Mouse (Mus musculus): ENCODE measurements around the gene Lce3f. TPM values are rescaled to one million over a fixed set of nuclear protein-coding genes. Genes with fewer than 3 reads are reported as not detected.

Lce3f gene
- polyA plus RNA-seq (2015; fragmentation: Nextera tagmentation; extraction: Ambion mirVana): not detected in 2 replicates

DNA sequence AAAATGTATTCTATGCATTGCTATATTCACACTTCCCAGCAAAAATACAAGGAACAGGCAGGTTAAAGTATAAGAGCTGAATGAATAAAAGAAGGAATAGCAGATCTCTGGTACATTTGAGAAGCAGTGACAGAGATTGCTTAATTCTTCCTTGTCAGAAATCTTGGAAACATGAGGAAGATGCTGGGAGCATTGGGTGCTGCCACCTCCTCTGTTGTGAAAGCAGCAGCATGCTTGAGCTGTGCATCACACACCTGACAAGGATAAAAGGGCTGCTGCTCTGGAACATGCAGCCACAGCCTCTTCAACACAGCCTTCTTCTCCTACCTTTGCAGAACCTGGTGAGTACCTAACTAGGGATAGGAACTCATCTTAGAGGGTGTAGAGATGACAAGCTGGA lies at the start of gene Lce3f:
Gene Lce3f, plus strand, starts transcription at position 301 of the 400 bp plus-strand sequence.
- Histone ChIP-seq H3K4me2 (ENCODE audit: low read length) (no peak within 1 kb of the TSS), H3K9ac (replicated peaks; ENCODE audit: low read depth, low read length) (no peak within 1 kb of the TSS), H3K9me3 (ENCODE audit: control insufficient read depth, low read length) (no peaks in the 10 kb centered on the region), H3K36me3 (ENCODE audit: control insufficient read depth, insufficient read depth) (no peaks in the 10 kb centered on the region), H3K4me3 (replicated peaks; ENCODE audit: low read length) (no peak within 1 kb of the TSS), H3K27ac (ENCODE audit: low read length) (no peak within 1 kb of the TSS), H3K4me1 (replicated peaks; ENCODE audit: control insufficient read depth, insufficient read depth, low read length) (no peaks in the 10 kb centered on the region), H3K27me3 (replicated peaks; ENCODE audit: control insufficient read depth, insufficient read depth, low read length) (no peaks in the 10 kb centered on the region)
- no peak for ATAC-seq

DNA sequence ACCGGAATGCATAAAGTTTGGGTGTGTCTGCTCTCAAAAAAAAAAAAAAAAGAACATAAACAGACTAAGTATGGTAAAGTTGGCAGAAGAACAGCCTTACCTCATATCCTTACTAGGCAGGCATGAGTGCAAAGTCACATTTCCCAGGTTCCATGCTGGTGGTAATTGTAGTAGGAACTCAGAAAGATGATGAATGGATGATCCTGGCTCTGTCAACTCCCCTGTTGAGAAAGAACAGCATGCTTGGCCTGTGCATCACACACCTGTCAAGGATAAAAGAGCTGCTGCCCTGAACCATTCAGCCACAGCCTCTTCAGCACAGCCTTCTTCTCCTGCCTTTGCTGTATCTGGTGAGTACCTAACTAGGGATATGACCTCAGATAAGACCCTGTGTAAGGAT lies 47.8 kb upstream of the Lce3f start, which contains the start of gene Lce3c:
Gene Lce3c, plus strand, starts transcription at position 301 of the 400 bp plus-strand sequence.
- no peak within 1 kb of the TSS for H3K4me3 ChIP-seq (replicated peaks; ENCODE audit: low read length)
- H3K4me1 ChIP-seq (replicated peaks; ENCODE audit: control insufficient read depth, insufficient read depth, low read length): no peaks in the 10 kb centered on the region
- ATAC-seq: no peak
- no peak within 1 kb of the TSS for H3K4me2 ChIP-seq (ENCODE audit: low read length)
- H3K9me3 ChIP-seq (ENCODE audit: control insufficient read depth, low read length): no peaks in the 10 kb centered on the region
- no peaks in the 10 kb centered on the region for H3K36me3 ChIP-seq (ENCODE audit: control insufficient read depth, insufficient read depth)
- no peaks in the 10 kb centered on the region for H3K27me3 ChIP-seq (replicated peaks; ENCODE audit: control insufficient read depth, insufficient read depth, low read length)
- WGBS: 83% methylated on average over 1 of the region's 1 CpGs
- H3K27ac ChIP-seq (ENCODE audit: low read length): no peak within 1 kb of the TSS
- H3K9ac ChIP-seq (replicated peaks; ENCODE audit: low read depth, low read length): no peak within 1 kb of the TSS

DNA sequence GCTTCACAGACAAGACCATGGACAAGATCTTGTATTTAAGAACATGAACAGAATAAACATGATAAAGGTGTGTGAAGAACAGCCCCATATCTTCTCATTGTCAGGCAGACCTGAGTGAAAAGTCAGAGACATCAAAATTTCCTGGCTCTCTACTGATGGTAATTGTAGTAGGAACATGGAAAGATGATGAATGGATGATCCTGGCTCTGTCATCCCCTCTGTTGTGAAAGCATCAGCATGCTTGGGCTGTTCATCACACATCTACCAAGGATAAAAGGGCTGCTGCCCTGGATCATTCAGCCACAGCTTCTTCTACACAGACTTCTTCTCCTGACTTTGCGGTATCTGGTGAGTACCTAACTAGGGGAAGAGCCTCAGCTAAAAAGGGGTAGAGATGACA lies 34.9 kb upstream of the Lce3f start, which contains the start of gene Lce3d:
Gene Lce3d, plus strand, starts transcription at position 301 of the 400 bp plus-strand sequence.
- no peaks in the 10 kb centered on the region for H3K9me3 ChIP-seq (ENCODE audit: control insufficient read depth, low read length)
- no peak within 1 kb of the TSS for H3K4me3 ChIP-seq (replicated peaks; ENCODE audit: low read length)
- WGBS: 96% methylated on average over 1 of the region's 1 CpGs
- H3K27ac ChIP-seq (ENCODE audit: low read length): no peak within 1 kb of the TSS
- H3K36me3 ChIP-seq (ENCODE audit: control insufficient read depth, insufficient read depth): no peaks in the 10 kb centered on the region
- no peak within 1 kb of the TSS for H3K9ac ChIP-seq (replicated peaks; ENCODE audit: low read depth, low read length)
- no peak within 1 kb of the TSS for H3K4me2 ChIP-seq (ENCODE audit: low read length)
- ATAC-seq: no peak
- H3K27me3 ChIP-seq (replicated peaks; ENCODE audit: control insufficient read depth, insufficient read depth, low read length): no peaks in the 10 kb centered on the region
- no peaks in the 10 kb centered on the region for H3K4me1 ChIP-seq (replicated peaks; ENCODE audit: control insufficient read depth, insufficient read depth, low read length)

DNA sequence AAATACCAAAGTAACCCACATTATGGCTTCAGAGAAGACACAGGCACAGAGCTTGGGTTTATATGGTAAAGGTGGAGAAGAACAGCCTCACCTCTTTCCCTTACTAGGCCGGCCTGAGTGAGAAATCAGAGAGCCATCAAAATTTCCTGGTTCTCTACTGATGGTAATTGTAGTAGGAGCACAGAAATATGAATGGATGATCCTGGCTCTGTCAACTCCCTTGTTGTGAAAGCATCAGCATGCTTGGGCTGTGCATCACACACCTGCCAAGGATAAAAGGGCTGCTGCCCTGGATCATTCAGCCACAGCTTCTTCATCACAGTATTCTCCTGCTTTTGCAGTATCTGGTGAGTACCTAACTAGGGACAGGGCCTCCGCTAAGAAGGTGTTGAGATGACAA lies 25.3 kb upstream of the Lce3f start, which contains the start of gene Lce3e:
Gene Lce3e, plus strand, starts transcription at position 301 of the 400 bp plus-strand sequence.
- no peak for ATAC-seq
- Histone ChIP-seq H3K36me3 (ENCODE audit: control insufficient read depth, insufficient read depth) (no peaks in the 10 kb centered on the region), H3K4me2 (ENCODE audit: low read length) (no peak within 1 kb of the TSS), H3K9ac (replicated peaks; ENCODE audit: low read depth, low read length) (no peak within 1 kb of the TSS), H3K4me3 (replicated peaks; ENCODE audit: low read length) (no peak within 1 kb of the TSS), H3K9me3 (ENCODE audit: control insufficient read depth, low read length) (no peaks in the 10 kb centered on the region), H3K4me1 (replicated peaks; ENCODE audit: control insufficient read depth, insufficient read depth, low read length) (no peaks in the 10 kb centered on the region), H3K27me3 (replicated peaks; ENCODE audit: control insufficient read depth, insufficient read depth, low read length) (no peaks in the 10 kb centered on the region), H3K27ac (ENCODE audit: low read length) (no peak within 1 kb of the TSS)
- 88% methylated on average over 2 of the region's 2 CpGs for WGBS

DNA sequence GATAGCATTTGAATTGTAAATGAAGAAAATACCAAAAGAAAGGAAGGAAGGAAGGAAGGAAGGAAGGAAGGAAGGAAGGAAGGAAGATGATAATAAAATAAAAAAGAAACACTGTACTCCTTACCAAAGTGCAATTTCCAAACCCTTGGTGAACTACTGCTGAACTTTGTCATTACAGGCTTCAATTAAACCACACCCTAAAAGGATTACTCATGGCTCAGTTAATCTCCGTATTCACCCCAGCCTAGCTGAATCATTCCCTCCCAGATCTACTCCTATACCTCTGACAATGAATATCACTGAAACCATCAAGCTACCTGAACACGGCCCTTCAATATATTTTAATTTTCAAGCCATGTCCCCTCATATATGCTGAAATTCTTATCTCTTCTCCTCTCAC lies 13.5 kb upstream of the Lce3f start:
- WGBS: 76% methylated on average over 2 of the region's 2 CpGs
- Histone ChIP-seq H3K9me3 (ENCODE audit: control insufficient read depth, low read length) (no peaks in the 10 kb centered on the region), H3K27ac (ENCODE audit: low read length) (no peak overlapping the region), H3K27me3 (replicated peaks; ENCODE audit: control insufficient read depth, insufficient read depth, low read length) (no peaks in the 10 kb centered on the region), H3K9ac (replicated peaks; ENCODE audit: low read depth, low read length) (no peak overlapping the region), H3K4me3 (replicated peaks; ENCODE audit: low read length) (no peak overlapping the region), H3K36me3 (ENCODE audit: control insufficient read depth, insufficient read depth) (no peaks in the 10 kb centered on the region), H3K4me2 (ENCODE audit: low read length) (no peak overlapping the region), H3K4me1 (replicated peaks; ENCODE audit: control insufficient read depth, insufficient read depth, low read length) (no peaks in the 10 kb centered on the region)
- ATAC-seq: no peak

DNA sequence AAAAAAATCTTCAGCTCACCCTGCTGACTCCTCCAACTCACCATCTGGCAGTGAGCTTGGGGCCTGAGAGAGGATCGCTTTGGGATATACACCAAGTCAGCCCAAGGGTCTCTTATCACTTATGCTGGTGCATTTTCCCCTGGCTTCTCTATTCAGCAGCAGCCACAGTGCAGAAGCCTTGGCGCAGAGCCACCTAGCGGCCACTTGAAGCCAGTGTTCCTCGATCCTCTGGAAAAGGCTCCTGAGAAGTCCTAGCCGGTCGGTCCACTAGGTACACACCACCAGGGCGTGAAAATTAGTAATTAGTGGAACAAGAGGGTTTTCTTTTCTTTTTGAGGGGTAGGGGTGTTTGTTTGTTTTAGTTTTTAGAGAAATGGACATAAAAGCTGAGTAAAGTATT lies 6.7 kb downstream of the Lce3f start:
- Histone ChIP-seq H3K36me3 (ENCODE audit: control insufficient read depth, insufficient read depth) (no peaks in the 10 kb centered on the region), H3K4me1 (replicated peaks; ENCODE audit: control insufficient read depth, insufficient read depth, low read length) (no peaks in the 10 kb centered on the region), H3K27ac (ENCODE audit: low read length) (no peak overlapping the region), H3K9me3 (ENCODE audit: control insufficient read depth, low read length) (no peaks in the 10 kb centered on the region), H3K9ac (replicated peaks; ENCODE audit: low read depth, low read length) (no peak overlapping the region), H3K27me3 (replicated peaks; ENCODE audit: control insufficient read depth, insufficient read depth, low read length) (no peaks in the 10 kb centered on the region), H3K4me2 (ENCODE audit: low read length) (no peak overlapping the region), H3K4me3 (replicated peaks; ENCODE audit: low read length) (no peak overlapping the region)
- peak; percentile 95 for ATAC-seq
- 3% methylated on average over 7 of the region's 7 CpGs for WGBS

DNA sequence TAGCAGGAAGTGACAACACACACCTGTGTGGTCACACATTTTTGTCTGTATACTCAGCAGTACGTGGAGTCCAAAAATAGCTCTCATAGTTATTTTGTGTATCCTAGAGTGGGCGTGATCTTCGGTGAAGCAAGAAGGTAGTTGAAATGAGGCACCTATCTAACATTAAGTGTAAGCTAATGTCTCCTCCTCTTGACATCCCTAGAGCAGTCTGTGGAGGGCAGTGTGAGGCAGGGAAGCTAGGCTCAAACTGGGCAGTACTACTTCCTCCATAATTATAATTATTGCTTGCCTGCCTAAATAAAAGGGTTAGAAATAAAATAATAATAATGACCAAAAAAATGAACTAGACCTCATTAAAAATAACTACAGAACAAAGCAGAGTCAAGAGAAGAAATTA lies 8.6 kb downstream of the Lce3f start:
- Histone ChIP-seq H3K9ac (replicated peaks; ENCODE audit: low read depth, low read length) (no peak overlapping the region), H3K9me3 (ENCODE audit: control insufficient read depth, low read length) (no peaks in the 10 kb centered on the region), H3K4me1 (replicated peaks; ENCODE audit: control insufficient read depth, insufficient read depth, low read length) (no peaks in the 10 kb centered on the region), H3K4me3 (replicated peaks; ENCODE audit: low read length) (no peak overlapping the region), H3K4me2 (ENCODE audit: low read length) (no peak overlapping the region), H3K36me3 (ENCODE audit: control insufficient read depth, insufficient read depth) (no peaks in the 10 kb centered on the region), H3K27ac (ENCODE audit: low read length) (no peak overlapping the region), H3K27me3 (replicated peaks; ENCODE audit: control insufficient read depth, insufficient read depth, low read length) (no peaks in the 10 kb centered on the region)
- WGBS: 91% methylated on average over 3 of the region's 3 CpGs
- ATAC-seq: no peak

DNA sequence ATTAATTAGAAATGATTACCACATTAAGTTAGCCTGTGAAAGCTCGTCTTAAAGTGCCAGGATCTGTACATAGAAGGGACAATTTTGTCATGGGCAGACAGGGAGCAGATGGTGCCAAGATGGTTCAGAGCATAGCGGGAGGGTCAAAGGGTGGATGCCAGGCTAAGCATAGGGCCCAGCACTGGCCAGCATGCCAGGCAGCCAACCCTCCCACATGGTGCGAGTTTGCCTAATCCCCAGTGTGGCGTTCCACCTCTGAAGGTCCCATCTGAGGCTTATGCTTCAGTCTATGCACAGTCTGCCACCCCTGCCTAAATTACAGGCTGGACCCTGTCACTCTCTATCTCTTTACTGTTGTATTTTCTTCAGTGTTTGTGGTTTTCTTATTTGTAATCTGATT lies 10.8 kb downstream of the Lce3f start:
- no peaks in the 10 kb centered on the region for H3K36me3 ChIP-seq (ENCODE audit: control insufficient read depth, insufficient read depth)
- H3K4me1 ChIP-seq (replicated peaks; ENCODE audit: control insufficient read depth, insufficient read depth, low read length): no peaks in the 10 kb centered on the region
- H3K4me2 ChIP-seq (ENCODE audit: low read length): no peak overlapping the region
- 29% methylated on average over 4 of the region's 4 CpGs for WGBS
- H3K27ac ChIP-seq (ENCODE audit: low read length): no peak overlapping the region
- no peak overlapping the region for H3K9ac ChIP-seq (replicated peaks; ENCODE audit: low read depth, low read length)
- peak; percentile 70 for ATAC-seq
- no peaks in the 10 kb centered on the region for H3K9me3 ChIP-seq (ENCODE audit: control insufficient read depth, low read length)
- H3K4me3 ChIP-seq (replicated peaks; ENCODE audit: low read length): no peak overlapping the region
- no peaks in the 10 kb centered on the region for H3K27me3 ChIP-seq (replicated peaks; ENCODE audit: control insufficient read depth, insufficient read depth, low read length)

DNA sequence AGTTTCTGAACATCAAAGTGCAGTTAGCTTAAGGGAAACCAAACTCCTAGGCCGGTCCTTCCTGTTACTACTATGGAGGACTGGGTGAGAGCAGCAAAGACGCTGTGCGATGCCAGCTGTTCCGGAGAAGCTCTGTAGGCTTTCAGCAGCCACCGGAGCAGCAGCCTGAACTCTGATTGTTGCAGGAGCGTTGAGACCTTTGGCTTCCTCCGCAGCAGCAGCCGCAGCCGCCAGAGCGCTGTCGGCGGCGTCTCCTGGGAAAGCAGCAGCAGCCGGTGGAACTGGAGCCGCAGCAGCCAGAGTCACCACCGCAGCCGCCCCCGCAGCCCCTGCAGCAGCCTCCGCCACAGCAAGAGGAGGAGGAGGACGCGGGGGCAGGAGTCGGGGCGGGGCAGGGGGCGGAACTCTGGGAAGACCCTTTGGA lies 22.4 kb downstream of the Lce3f start:
- no peaks in the 10 kb centered on the region for H3K9me3 ChIP-seq (ENCODE audit: control insufficient read depth, low read length)
- peak overlapping the region; percentile 45 for H3K4me3 ChIP-seq (replicated peaks; ENCODE audit: low read length)
- 4% methylated on average over 19 of the region's 24 CpGs for WGBS
- H3K27ac ChIP-seq (ENCODE audit: low read length): no peak overlapping the region
- no peaks in the 10 kb centered on the region for H3K36me3 ChIP-seq (ENCODE audit: control insufficient read depth, insufficient read depth)
- H3K27me3 ChIP-seq (replicated peaks; ENCODE audit: control insufficient read depth, insufficient read depth, low read length): no peaks in the 10 kb centered on the region
- H3K4me1 ChIP-seq (replicated peaks; ENCODE audit: control insufficient read depth, insufficient read depth, low read length): no peaks in the 10 kb centered on the region
- ATAC-seq: peak; percentile 94
- H3K9ac ChIP-seq (replicated peaks; ENCODE audit: low read depth, low read length): peak overlapping the region; percentile 49
- peak overlapping the region; percentile 56 for H3K4me2 ChIP-seq (ENCODE audit: low read length)

DNA sequence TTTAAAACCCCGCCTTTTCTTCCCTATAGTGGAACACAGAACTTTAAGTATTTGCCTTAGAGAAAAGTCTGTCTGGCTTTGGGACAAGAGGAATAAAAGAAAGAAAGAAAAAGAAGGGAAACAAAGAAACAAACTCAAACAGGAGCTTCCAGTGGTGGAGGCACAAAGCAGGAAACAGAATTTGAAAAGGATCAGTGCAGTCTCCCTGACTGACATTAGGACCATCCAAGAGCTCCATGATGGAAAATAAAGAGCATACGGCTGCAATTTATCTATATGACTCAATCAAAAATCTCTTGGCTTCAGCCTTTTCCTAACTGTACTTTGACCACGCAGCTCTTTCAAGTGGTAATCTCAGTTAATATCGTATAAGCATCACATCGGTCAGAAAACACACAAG lies 22.8 kb downstream of the Lce3f start:
- peak overlapping the region; percentile 45 for H3K4me3 ChIP-seq (replicated peaks; ENCODE audit: low read length)
- no peaks in the 10 kb centered on the region for H3K4me1 ChIP-seq (replicated peaks; ENCODE audit: control insufficient read depth, insufficient read depth, low read length)
- no peaks in the 10 kb centered on the region for H3K27me3 ChIP-seq (replicated peaks; ENCODE audit: control insufficient read depth, insufficient read depth, low read length)
- H3K4me2 ChIP-seq (ENCODE audit: low read length): peak overlapping the region; percentile 56
- peak overlapping the region; percentile 49; the same call in 1 of the 2 replicates for H3K9ac ChIP-seq (replicated peaks; ENCODE audit: low read depth, low read length)
- H3K36me3 ChIP-seq (ENCODE audit: control insufficient read depth, insufficient read depth): no peaks in the 10 kb centered on the region
- 14% methylated on average over 5 of the region's 5 CpGs for WGBS
- H3K9me3 ChIP-seq (ENCODE audit: control insufficient read depth, low read length): no peaks in the 10 kb centered on the region
- peak; percentile 32; the same call in 1 of the 2 replicates for ATAC-seq
- no peak overlapping the region for H3K27ac ChIP-seq (ENCODE audit: low read length)
